Mouse (Mus musculus): Measurements from ENCODE around the gene Nanos1.

GRCm38 (mm10) chr19:60787465-60788150 lies 31.8 kb downstream of the Nanos1 start:
- TF ChIP-seq POLR2A (IDR thresholded peaks at IDR 0.05; ENCODE audit: insufficient read depth, low read depth, low read length) (no peak), CTCF (IDR thresholded peaks at IDR 0.05) (no peak), EP300 (IDR thresholded peaks at IDR 0.05; ENCODE audit: insufficient read depth, low read depth, low read length) (no peak)
